Mouse (Mus musculus) G1E (cell line): Measurements from ENCODE around the gene Gm17364. TPM values are rescaled to one million over a fixed set of nuclear protein-coding genes. Genes with fewer than 3 reads are reported as not detected.

Experiments used
- ATAC-seq: 2 replicates; pipeline ENCODE4 v1.8.0; 2016; ENCODE audit warnings: mild to moderate bottlenecking; ENCODE audit not compliant: insufficient number of reproducible peaks, poor library complexity, low FRiP score, severe bottlenecking; ENCODE audit errors: extremely low read depth
- DNase-seq: peaks from one replicate; pipeline ENCODE4 v3.0.0; 2012; ENCODE audit warnings: low spot score
- H3K27me3 ChIP-seq: 2 replicates; pipeline ENCODE4 v1.6.1; 2012; ENCODE audit warnings: mild to moderate bottlenecking, low read length, inconsistent platforms; ENCODE audit not compliant: insufficient read depth
- H3K36me3 ChIP-seq: replicated peaks from 2 replicates; pipeline ENCODE3; 2012; ENCODE audit warnings: mild to moderate bottlenecking, inconsistent platforms
- H3K4me1 ChIP-seq: 2 replicates; pipeline ENCODE4 v1.6.1; 2012; ENCODE audit warnings: low read depth, low read length, inconsistent platforms, mixed read lengths; ENCODE audit not compliant: insufficient read depth
- H3K4me3 ChIP-seq: 2 replicates; pipeline ENCODE4 v1.5.1; 2012; ENCODE audit warnings: low read depth, mild to moderate bottlenecking, inconsistent platforms, low read length, moderate library complexity, mixed read lengths
- H3K9me3 ChIP-seq: replicated peaks from 2 replicates; pipeline ENCODE4 v1.6.1; 2012; ENCODE audit warnings: inconsistent platforms
- CTCF ChIP-seq: IDR thresholded peaks from 2 replicates; pipeline ENCODE4 v1.5.1; 2012; ENCODE audit warnings: low read depth, low read length, inconsistent platforms, mixed read lengths
- GATA1 ChIP-seq: IDR thresholded peaks from 2 replicates; pipeline ENCODE4 v1.6.1; 2012; ENCODE audit warnings: borderline replicate concordance, low read length, inconsistent platforms, mixed read lengths
- GATA2 ChIP-seq: IDR thresholded peaks from 2 replicates; pipeline ENCODE4 v1.6.1; 2012; ENCODE audit warnings: low read depth, low read length, inconsistent platforms, borderline replicate concordance
- POLR2AphosphoS5 ChIP-seq: IDR thresholded peaks from 2 replicates; pipeline ENCODE4 v1.6.1; 2012; ENCODE audit warnings: low read depth, low read length, inconsistent platforms; ENCODE audit not compliant: insufficient replicate concordance
- TAL1 ChIP-seq: conservative IDR thresholded peaks from 2 replicates; pipeline ENCODE4 v1.6.1; 2012; ENCODE audit warnings: low read depth, low read length, inconsistent platforms, mixed read lengths
- polyA plus RNA-seq: library from polyadenylated mRNA; stranded (reverse); fragments of >175 nt; gene quantifications from 2 replicates; pipeline ENCODE4 v1.2.3, GENCODE M21; 2012
- total RNA-seq, 2 experiments: library from RNA; stranded (forward) in 1 of 2; stranded (reverse) in 1 of 2; fragments of 200-1000 nt in 1 of 2; fragments of >200 nt in 1 of 2; fragmentation: Nextera tagmentation in 1 of 2; gene quantifications; 2 replicates each; pipeline ENCODE4 v1.2.3; 2014 to 2017

Gm17364 gene
- total and polyA plus RNA-seq, 3 experiments: not detected

DNA sequence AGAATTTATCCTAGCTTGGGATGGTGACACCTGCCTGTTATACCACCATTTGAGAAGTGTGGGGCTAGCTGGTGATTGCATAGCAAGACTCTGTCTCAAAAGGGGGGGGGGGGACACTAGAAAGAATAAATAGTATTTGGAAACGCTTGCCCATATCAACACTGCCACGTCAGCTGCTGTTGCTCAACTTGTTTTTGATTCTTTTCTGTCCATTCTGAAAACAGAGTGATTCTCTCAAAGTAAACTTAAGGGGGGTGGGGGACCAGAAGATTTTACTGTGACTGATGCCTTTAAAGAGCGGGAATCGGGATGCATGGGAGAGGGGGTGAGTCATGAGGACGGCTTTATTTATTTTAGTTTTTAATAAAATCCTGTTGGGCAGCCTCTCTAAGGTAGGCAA lies 47.3 kb downstream of the Gm17364 start:
- TF ChIP-seq GATA2 (no peak), TAL1 (no peak), GATA1 (no peak), CTCF (no peak), POLR2AphosphoS5 (no peak)
- H3K27me3 ChIP-seq: peaks cover 5% of the 10 kb centered on the region; the same call in 1 of the 2 replicates
- ATAC-seq: no peak
- no peak overlapping the region for H3K4me3 ChIP-seq
- H3K4me1 ChIP-seq: no peaks in the 10 kb centered on the region
- H3K36me3 ChIP-seq: no peaks in the 10 kb centered on the region
- H3K9me3 ChIP-seq: no peaks in the 10 kb centered on the region
- no peak for DNase-seq

Other genes with a start within 250 kb of the Gm17364 start
- gene Mak, start 194.3 kb downstream of the Gm17364 start, total RNA-seq (2014; fragmentation: Nextera tagmentation): not detected in 2 replicates
- 0.05 and 0.06 TPM in 2 replicates for gene Mak, start 194.3 kb downstream of the Gm17364 start, total RNA-seq (2017)
- not detected in 2 replicates for gene Mak, start 194.3 kb downstream of the Gm17364 start, polyA plus RNA-seq
- not detected in 2 replicates for gene Gcm2, start 162.9 kb downstream of the Gm17364 start, total RNA-seq (2014; fragmentation: Nextera tagmentation)
- gene Gcm2, start 162.9 kb downstream of the Gm17364 start, total RNA-seq (2017): not detected in 2 replicates
- gene Gcm2, start 162.9 kb downstream of the Gm17364 start, polyA plus RNA-seq: not detected in 2 replicates
- not detected in 2 replicates for gene Sycp2l, start 159.7 kb downstream of the Gm17364 start, total RNA-seq (2014; fragmentation: Nextera tagmentation)
- gene Sycp2l, start 159.7 kb downstream of the Gm17364 start, total RNA-seq (2017): not detected in 2 replicates
- not detected in 2 replicates for gene Sycp2l, start 159.7 kb downstream of the Gm17364 start, polyA plus RNA-seq
- gene Elovl2, start 53.6 kb downstream of the Gm17364 start, total RNA-seq (2014; fragmentation: Nextera tagmentation): not detected in 2 replicates
- gene Elovl2, start 53.6 kb downstream of the Gm17364 start, total RNA-seq (2017): 0.05 TPM in 1 of 2 replicates, not detected in the other
- not detected in 2 replicates for gene Elovl2, start 53.6 kb downstream of the Gm17364 start, polyA plus RNA-seq
- gene Smim13, start 24.1 kb downstream of the Gm17364 start, total RNA-seq (2014; fragmentation: Nextera tagmentation): 18.6 and 22.4 TPM in 2 replicates
- 12.6 and 14.4 TPM in 2 replicates for gene Smim13, start 24.1 kb downstream of the Gm17364 start, total RNA-seq (2017)
- gene Smim13, start 24.1 kb downstream of the Gm17364 start, polyA plus RNA-seq: 2.4 and 2.6 TPM in 2 replicates
- gene Nedd9, start 213.4 kb upstream of the Gm17364 start, total RNA-seq (2014; fragmentation: Nextera tagmentation): 1.4 TPM in 1 of 2 replicates, not detected in the other
- 0.46 and 0.49 TPM in 2 replicates for gene Nedd9, start 213.4 kb upstream of the Gm17364 start, total RNA-seq (2017)
- not detected in 2 replicates for gene Nedd9, start 213.4 kb upstream of the Gm17364 start, polyA plus RNA-seq